ENCODE assay signal across 27 mouse cellular contexts in genomic region chr13:42222401-42222800, GRCm38 (mm10).
"Had no signal": no experiment of that assay in that cellular context is flagged by ENCODE, and none has a peak within 500 bp of the region (broad histone marks: within the 10 kb centered on the region; RNA-seq: fewer than 3 reads in every experiment).

No protein-coding gene starts in this region.

- H3K27me3 ChIP-seq: heart, embryonic 13.5 days; heart, embryonic 15.5 days; hindbrain, embryonic 12.5 days; intestine, embryonic 15.5 days; kidney, embryonic 15.5 days; limb, embryonic 13.5 days; limb, embryonic 15.5 days; liver, embryonic 12.5 days had no signal

- H3K9me3 ChIP-seq: heart, embryonic 13.5 days; heart, embryonic 15.5 days; hindbrain, embryonic 10.5 days; hindbrain, embryonic 12.5 days; intestine, embryonic 15.5 days; kidney, embryonic 15.5 days; limb, embryonic 13.5 days; limb, embryonic 15.5 days; liver, embryonic 12.5 days had no signal

- H3K4me2 ChIP-seq: heart, embryonic 11.5 days; heart, embryonic 13.5 days; heart, embryonic 15.5 days; hindbrain, embryonic 12.5 days; hindbrain, embryonic 14.5 days; intestine, embryonic 15.5 days; kidney, embryonic 15.5 days; limb, embryonic 13.5 days; limb, embryonic 15.5 days; liver, embryonic 12.5 days had no signal

- H3K27ac ChIP-seq: heart, adult 2 months; heart, embryonic 13.5 days; heart, embryonic 15.5 days; hindbrain, embryonic 10.5 days; hindbrain, embryonic 12.5 days; hindbrain, embryonic 14.5 days; intestine, embryonic 15.5 days; kidney, embryonic 15.5 days; kidney, postnatal 0 days; limb, embryonic 13.5 days; limb, embryonic 15.5 days; liver, embryonic 12.5 days; liver, embryonic 14.5 days had no signal

- DNase-seq: gastrocnemius, postnatal 14 days; gastrocnemius, postnatal 36 days; heart, adult 2 months; heart, postnatal 14 days; heart, postnatal 4 days; kidney, adult 2 months; kidney, adult 9 months; kidney, postnatal 14 days; kidney, postnatal 36 days; layer of hippocampus, adult 9-11 months; layer of hippocampus, postnatal 36 days had no signal

- H3K4me1 ChIP-seq: heart, embryonic 15.5 days; hindbrain, embryonic 10.5 days; hindbrain, embryonic 12.5 days; intestine, embryonic 15.5 days; kidney, embryonic 15.5 days; limb, embryonic 13.5 days; limb, embryonic 15.5 days; liver, embryonic 12.5 days had no signal

- H3K4me3 ChIP-seq: heart, adult 2 months; heart, embryonic 13.5 days; heart, embryonic 15.5 days; hindbrain, embryonic 10.5 days; hindbrain, embryonic 12.5 days; intestine, embryonic 15.5 days; kidney, embryonic 15.5 days; limb, embryonic 13.5 days; limb, embryonic 15.5 days; liver, embryonic 12.5 days had no signal

- H3K36me3 ChIP-seq: heart, embryonic 13.5 days; heart, embryonic 15.5 days; hindbrain, embryonic 10.5 days; hindbrain, embryonic 12.5 days; intestine, embryonic 15.5 days; kidney, embryonic 15.5 days; limb, embryonic 13.5 days; limb, embryonic 15.5 days; liver, embryonic 12.5 days had no signal

- H3K9ac ChIP-seq: heart, embryonic 13.5 days; heart, embryonic 15.5 days; hindbrain, embryonic 12.5 days; hindbrain, embryonic 14.5 days; intestine, embryonic 15.5 days; kidney, embryonic 15.5 days; limb, embryonic 13.5 days; limb, embryonic 15.5 days; liver, embryonic 12.5 days; liver, embryonic 14.5 days had no signal

- ATAC-seq: hindbrain, embryonic 16.5 days; inflammation-experienced regulatory T-cells, adult 6 months; intestine, embryonic 15.5 days; intestine, postnatal 0 days; liver, embryonic 12.5 days had no signal
